Mouse (Mus musculus) brain, embryonic 14.5 days (tissue): ENCODE results near the gene Rap1a.

Experiments used
- CTCF ChIP-seq: fragments of 200-500 bp; IDR thresholded peaks from 2 replicates; pipeline ENCODE4 v1.5.1; 2012; ENCODE audit warnings: inconsistent platforms, mild to moderate bottlenecking, moderate library complexity, borderline replicate concordance; ENCODE audit not compliant: insufficient read depth, insufficient read length; ENCODE audit errors: extremely low read depth
- POLR2A ChIP-seq: fragments of 200-500 bp; IDR thresholded peaks from 2 replicates; pipeline ENCODE4 v1.6.1; 2012; ENCODE audit warnings: mild to moderate bottlenecking, inconsistent platforms, borderline replicate concordance; ENCODE audit not compliant: poor library complexity, insufficient read depth, insufficient read length, severe bottlenecking; ENCODE audit errors: extremely low read depth

- no peak for TF ChIP-seq POLR2A
- TF ChIP-seq CTCF = no peak
Observed at GRCm38 (mm10) chr3:105732360-105732759, 68.8 kb downstream of the Rap1a start.
